Mouse (Mus musculus): Measurements from ENCODE around the gene Uox. TPM values are rescaled to one million over a fixed set of nuclear protein-coding genes. Genes with fewer than 3 reads are reported as not detected.

Uox gene
- not detected in 2 replicates for polyA plus RNA-seq (2012)

DNA sequence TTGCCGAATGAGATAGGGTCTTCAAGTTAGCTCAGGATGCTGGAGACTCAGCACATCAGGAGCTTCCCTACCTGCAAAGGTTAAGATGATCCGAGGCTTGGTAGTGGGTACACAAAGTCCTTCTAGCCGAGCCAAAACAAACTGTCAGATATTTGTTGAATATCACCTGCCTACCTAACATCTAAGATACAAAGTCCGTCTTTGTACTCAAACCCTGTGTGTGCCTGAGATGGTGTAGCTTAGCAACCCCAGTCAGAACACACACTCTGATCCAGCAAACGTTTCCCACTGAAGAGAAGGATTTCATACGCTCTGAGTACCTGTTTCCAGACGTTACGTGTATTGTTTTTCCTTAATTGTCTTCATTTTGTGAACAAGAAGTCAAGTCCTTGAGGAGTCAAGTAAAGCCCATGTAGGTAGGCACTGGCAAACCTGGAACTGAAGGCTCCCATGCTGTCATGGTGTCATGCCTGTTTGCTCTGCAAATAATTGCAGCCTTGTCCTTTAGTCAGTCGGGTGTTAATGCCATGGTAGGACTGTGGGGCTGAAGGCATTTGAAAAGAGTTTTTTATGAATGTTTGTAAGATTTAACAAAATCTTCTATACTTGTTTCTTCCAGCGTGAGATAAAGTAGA is at the start of gene Uox:
Gene Uox, plus strand, starts transcription at position 279 of the 635 bp plus-strand sequence.

DNA sequence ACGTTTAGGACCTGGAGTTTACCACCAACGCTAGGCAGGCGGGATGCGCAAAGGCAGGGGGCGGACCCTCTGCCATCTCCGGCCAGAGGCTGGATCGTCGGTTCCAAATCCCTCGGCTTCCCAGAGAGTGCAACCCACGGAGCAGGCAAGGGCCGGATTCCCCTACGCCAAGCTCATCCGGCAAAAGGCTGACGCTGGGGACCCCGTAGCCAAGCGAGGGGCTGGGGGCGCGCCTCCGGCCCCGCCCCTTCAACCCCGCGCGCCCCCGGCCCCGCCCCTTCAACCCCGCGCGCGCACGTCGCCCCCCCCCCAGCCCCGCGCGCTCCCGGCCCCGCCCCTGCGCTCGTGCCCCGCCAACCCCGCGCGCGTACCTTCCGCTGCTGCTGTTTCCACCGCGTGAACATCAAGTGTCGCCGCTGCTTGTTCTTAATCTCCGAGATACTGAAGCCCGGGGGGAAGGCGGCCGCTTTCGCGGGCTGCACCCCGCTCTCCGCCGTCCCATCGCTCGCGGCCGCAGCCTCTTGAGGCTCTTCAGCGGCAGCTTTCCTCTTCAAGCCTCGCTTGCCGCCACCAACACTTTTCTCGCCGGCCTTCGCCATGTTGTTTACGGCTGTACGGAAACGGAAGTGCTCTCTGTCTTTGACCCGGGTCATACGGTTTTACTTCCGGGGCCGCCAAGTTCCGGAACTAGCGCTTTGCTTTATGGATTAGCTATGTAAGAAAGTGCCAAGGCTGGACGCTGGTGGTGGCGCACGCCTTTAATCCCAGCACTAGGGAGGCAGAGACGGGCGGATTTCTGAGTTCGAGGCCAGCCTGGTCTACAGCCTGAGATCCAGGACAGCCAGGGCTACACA is 49.2 kb upstream of the Uox start, which contains the start of gene Rpf1:
Gene Rpf1, minus strand, starts transcription at position 632 of the 854 bp plus-strand sequence.

DNA sequence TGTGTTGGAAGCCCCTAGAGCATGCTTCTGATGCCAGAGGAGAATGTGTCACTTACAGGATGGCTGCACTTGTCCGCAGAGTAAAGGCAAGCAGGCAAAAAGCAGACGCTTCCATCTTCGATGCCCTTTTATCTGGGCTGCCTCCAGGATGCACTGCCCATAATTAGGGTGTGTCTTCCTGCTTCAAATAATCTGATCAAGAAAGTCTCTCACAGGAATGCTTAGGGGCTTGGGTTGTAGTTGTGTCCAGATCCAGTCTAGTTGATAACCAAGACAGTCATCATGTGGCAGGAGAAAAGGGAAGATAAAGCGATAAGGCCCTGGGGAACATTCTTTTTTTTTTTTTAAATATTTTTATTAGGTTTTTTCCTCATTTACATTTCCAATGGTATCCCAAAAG is 45.3 kb downstream of the Uox start, which contains the start of gene Dnase2b:
Gene Dnase2b, minus strand, starts transcription at position 101 of the 400 bp plus-strand sequence.

DNA sequence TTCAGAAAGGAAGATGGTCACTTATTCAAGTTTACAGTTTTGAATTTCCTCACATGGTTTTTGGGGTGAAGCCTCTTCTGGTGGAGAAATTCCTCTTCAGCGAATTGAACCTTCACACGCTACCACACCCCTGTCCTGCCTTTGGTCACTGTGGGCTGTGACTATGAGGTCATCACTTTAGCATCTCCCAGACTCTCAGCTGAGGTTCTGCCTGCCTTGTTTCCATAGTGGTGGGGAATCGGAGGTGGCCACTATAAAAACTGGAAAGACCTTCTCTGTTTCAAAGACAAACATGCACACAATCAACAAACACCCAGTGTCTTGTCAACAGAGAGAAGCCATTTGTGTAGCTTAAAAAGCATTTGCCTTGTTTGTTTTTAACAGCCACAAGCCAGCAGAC is 81.0 kb downstream of the Uox start, which contains the start of gene 4930503B20Rik:
Gene 4930503B20Rik, minus strand, starts transcription at position 101 of the 400 bp plus-strand sequence.

Other genes with a start within 250 kb of the Uox start
- gene Ssx2ip, start 165.8 kb upstream of the Uox start, polyA plus RNA-seq (2012), result 3.4 and 4.8 TPM in 2 replicates
- gene Ctbs, start 120.6 kb upstream of the Uox start, polyA plus RNA-seq (2012), result 16.1 and 31.3 TPM in 2 replicates
- 0.76 and 1.4 TPM in 2 replicates for gene Spata1, start 70.7 kb upstream of the Uox start, polyA plus RNA-seq (2012)
- gene Gng5, start 70.6 kb upstream of the Uox start, polyA plus RNA-seq (2012), result 204 and 215 TPM in 2 replicates
- 24.8 and 29.7 TPM in 2 replicates for gene Rpf1, start 49.0 kb upstream of the Uox start, polyA plus RNA-seq (2012)
- gene Dnase2b, start 45.2 kb downstream of the Uox start, polyA plus RNA-seq (2012), result not detected in 2 replicates
- gene 4930503B20Rik, start 80.9 kb downstream of the Uox start, polyA plus RNA-seq (2012), result not detected in 2 replicates
- 0.31 and 0.88 TPM in 2 replicates for gene Samd13, start 115.2 kb downstream of the Uox start, polyA plus RNA-seq (2012)
- gene Prkacb, start 242.6 kb downstream of the Uox start, polyA plus RNA-seq (2012), result 10.8 and 11.7 TPM in 2 replicates